Mouse (Mus musculus): ENCODE measurements around the gene Gm20509. TPM values are rescaled to one million over a fixed set of nuclear protein-coding genes. Genes with fewer than 3 reads are reported as not detected.

Gene Gm20509
- total and polyA plus RNA-seq, 2 experiments from 2014 or later = not detected

DNA sequence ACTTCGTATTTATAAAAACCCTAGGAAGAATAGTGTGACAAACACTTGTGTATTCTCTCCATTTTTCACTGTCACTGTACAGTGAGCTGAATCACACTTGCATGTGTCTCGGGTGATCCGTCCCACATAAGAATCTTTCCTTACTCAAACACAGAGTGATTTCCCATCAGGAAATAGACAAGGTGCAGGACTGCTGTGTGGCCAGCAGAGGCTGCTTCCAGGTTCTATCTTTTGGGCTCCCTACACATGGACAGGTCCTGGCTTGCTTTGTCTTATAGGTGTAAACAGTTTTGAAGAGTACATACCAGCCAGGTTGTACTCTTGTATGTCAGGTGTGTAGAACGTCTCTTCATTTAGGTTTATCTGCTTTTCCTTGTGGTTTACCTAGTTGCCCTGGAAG, 15.7 kb downstream of the Gm20509 start:
- Histone ChIP-seq H3K36me3 (replicated peaks; ENCODE audit: control insufficient read depth, insufficient read depth, low read length) (peaks cover 58% of the 10 kb centered on the region), H3K9me3 (replicated peaks; ENCODE audit: control insufficient read depth, low read length) (no peaks in the 10 kb centered on the region), H3K4me3 (ENCODE audit: low read depth, low read length) (no peak overlapping the region), H3K9ac (replicated peaks; ENCODE audit: low read depth, low read length) (no peak overlapping the region), H3K27me3 (ENCODE audit: control insufficient read depth, insufficient read depth, low read length) (no peaks in the 10 kb centered on the region), H3K27ac (ENCODE audit: low read depth) (no peak overlapping the region), H3K4me1 (ENCODE audit: control insufficient read depth, insufficient read depth) (peaks cover 6% of the 10 kb centered on the region; the same call in 1 of the 2 replicates), H3K4me2 (ENCODE audit: low read depth, low read length) (no peak overlapping the region)
- ATAC-seq (ENCODE audit: insufficient read depth, low read depth) (no peak), DNase-seq (ENCODE audit: low spot score) (no peak)
- 85% methylated on average over 4 of the region's 4 CpGs for WGBS
- TF ChIP-seq CTCF (IDR thresholded peaks at IDR 0.05; ENCODE audit: low read depth) = peak; percentile 10; the same call in 1 of the 2 replicates
- no peak for TF ChIP-seq EP300 (IDR thresholded peaks at IDR 0.05; ENCODE audit: low read depth)

DNA sequence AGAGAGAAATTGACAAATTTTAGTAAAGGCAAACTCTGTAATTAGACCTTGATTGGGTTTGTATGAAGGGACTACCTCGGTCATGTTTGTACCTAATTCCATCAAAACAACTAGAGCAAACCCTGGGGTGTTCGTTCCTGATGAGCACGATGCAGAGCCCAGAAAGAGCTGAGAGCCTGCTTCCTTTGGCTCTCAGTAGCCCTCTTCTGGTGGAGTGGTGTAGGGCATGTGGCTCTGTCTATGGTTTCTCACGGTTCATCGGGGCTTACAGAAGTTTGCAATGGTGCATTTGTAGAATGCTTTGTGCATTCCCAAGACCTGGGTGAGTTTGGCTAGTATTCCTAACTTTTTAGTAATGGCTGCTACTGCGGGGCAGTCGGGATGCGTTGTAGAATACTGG, 19.5 kb downstream of the Gm20509 start:
- 62% methylated on average over 8 of the region's 8 CpGs for WGBS
- TF ChIP-seq CTCF (IDR thresholded peaks at IDR 0.05; ENCODE audit: low read depth) (peak; percentile 48), EP300 (IDR thresholded peaks at IDR 0.05; ENCODE audit: low read depth) (no peak)
- Histone ChIP-seq H3K4me2 (ENCODE audit: low read depth, low read length) (no peak overlapping the region), H3K27me3 (ENCODE audit: control insufficient read depth, insufficient read depth, low read length) (no peaks in the 10 kb centered on the region), H3K9ac (replicated peaks; ENCODE audit: low read depth, low read length) (no peak overlapping the region), H3K36me3 (replicated peaks; ENCODE audit: control insufficient read depth, insufficient read depth, low read length) (peaks cover 78% of the 10 kb centered on the region), H3K27ac (ENCODE audit: low read depth) (no peak overlapping the region), H3K9me3 (replicated peaks; ENCODE audit: control insufficient read depth, low read length) (no peaks in the 10 kb centered on the region), H3K4me1 (ENCODE audit: control insufficient read depth, insufficient read depth) (no peaks in the 10 kb centered on the region), H3K4me3 (ENCODE audit: low read depth, low read length) (no peak overlapping the region)
- DNase-seq (ENCODE audit: low spot score) (peak; percentile 12), ATAC-seq (ENCODE audit: insufficient read depth, low read depth) (no peak; the same call in 1 of the 2 replicates)

DNA sequence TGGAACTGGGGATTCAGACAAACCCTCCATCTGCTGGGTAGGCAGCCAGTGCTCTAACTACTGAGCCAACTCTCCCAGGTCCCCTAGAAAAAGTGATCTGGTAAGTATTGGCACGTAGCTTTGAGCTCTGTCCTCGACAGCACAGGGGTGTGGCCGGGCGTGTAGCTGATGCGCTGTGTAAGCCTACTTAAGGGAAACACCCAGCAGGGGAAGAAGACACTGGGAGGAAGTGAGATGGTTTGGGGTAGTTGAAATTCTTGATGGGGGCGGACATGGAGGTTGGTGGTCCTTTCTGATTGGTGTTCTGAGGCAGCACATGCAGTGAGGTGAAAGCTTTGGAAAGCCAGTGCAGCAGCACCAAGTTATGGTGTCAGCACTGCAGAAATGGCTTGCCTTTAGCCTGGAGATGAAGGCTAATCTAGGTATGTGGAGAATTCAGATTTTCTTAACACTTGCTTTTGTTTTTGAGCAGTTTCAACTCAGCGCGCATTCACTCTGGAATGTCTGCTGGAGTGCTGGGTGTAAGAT, 22.8 kb downstream of the Gm20509 start:
- H3K4me1 ChIP-seq (ENCODE audit: control insufficient read depth, insufficient read depth) = no peaks in the 10 kb centered on the region
- H3K4me3 ChIP-seq (ENCODE audit: low read depth, low read length) = no peak overlapping the region
- no peak overlapping the region for H3K27ac ChIP-seq (ENCODE audit: low read depth)
- H3K9me3 ChIP-seq (replicated peaks; ENCODE audit: control insufficient read depth, low read length) = no peaks in the 10 kb centered on the region
- WGBS = 77% methylated on average over 8 of the region's 8 CpGs
- TF ChIP-seq EP300 (IDR thresholded peaks at IDR 0.05; ENCODE audit: low read depth) (no peak), CTCF (IDR thresholded peaks at IDR 0.05; ENCODE audit: low read depth) (no peak)
- H3K27me3 ChIP-seq (ENCODE audit: control insufficient read depth, insufficient read depth, low read length) = no peaks in the 10 kb centered on the region
- ATAC-seq (ENCODE audit: insufficient read depth, low read depth) = no peak
- H3K4me2 ChIP-seq (ENCODE audit: low read depth, low read length) = no peak overlapping the region
- no peak for DNase-seq (ENCODE audit: low spot score)
- no peak overlapping the region for H3K9ac ChIP-seq (replicated peaks; ENCODE audit: low read depth, low read length)
- H3K36me3 ChIP-seq (replicated peaks; ENCODE audit: control insufficient read depth, insufficient read depth, low read length) = peaks cover 81% of the 10 kb centered on the region

DNA sequence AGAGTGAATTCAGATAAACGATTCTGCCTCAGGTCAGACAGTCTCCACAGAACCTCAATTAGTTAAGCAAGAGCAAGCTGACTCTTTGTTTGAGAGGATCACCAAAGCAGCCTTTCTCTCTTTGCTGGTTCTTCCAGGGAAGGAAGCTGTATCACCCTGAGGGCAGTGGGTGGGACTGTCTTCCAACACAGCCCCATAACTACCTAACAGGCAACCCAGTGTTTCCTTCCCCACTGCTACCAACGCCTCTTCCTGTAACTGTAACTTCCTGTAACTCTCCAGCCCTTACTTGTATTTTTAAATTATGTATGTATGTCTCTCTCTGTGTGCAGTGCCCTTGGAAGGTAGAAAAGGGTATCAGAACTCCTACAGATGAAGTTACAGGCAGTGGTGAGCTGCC, 25.2 kb downstream of the Gm20509 start:
- Histone ChIP-seq H3K27me3 (ENCODE audit: control insufficient read depth, insufficient read depth, low read length) (no peaks in the 10 kb centered on the region), H3K4me1 (ENCODE audit: control insufficient read depth, insufficient read depth) (no peaks in the 10 kb centered on the region), H3K9ac (replicated peaks; ENCODE audit: low read depth, low read length) (no peak overlapping the region), H3K4me2 (ENCODE audit: low read depth, low read length) (no peak overlapping the region), H3K27ac (ENCODE audit: low read depth) (no peak overlapping the region), H3K4me3 (ENCODE audit: low read depth, low read length) (no peak overlapping the region), H3K9me3 (replicated peaks; ENCODE audit: control insufficient read depth, low read length) (no peaks in the 10 kb centered on the region), H3K36me3 (replicated peaks; ENCODE audit: control insufficient read depth, insufficient read depth, low read length) (peaks cover 60% of the 10 kb centered on the region)
- DNase-seq (ENCODE audit: low spot score) (no peak), ATAC-seq (ENCODE audit: insufficient read depth, low read depth) (no peak)
- TF ChIP-seq EP300 (IDR thresholded peaks at IDR 0.05; ENCODE audit: low read depth) (no peak), CTCF (IDR thresholded peaks at IDR 0.05; ENCODE audit: low read depth) (no peak)
- 70% methylated on average over 2 of the region's 2 CpGs for WGBS

DNA sequence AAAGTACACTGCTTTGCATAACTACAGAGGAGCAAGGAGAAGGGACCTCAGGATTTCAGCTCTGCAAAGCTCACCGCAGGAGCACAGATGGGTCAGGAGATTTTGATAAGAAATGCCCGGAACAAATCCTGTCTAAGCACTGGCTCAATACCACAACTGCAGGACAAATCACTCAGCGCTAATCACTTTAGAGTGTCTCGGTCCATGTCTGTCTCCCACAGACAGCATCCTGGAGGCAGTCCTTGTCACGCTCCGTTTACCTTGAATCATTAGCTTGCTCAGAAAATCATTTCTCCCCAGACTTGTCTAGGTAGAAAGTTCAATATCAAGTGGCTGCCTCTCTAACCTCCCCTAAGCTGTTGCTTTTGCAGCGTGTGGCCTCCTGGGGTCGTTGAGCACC, 27.6 kb downstream of the Gm20509 start:
- no peak for DNase-seq (ENCODE audit: low spot score)
- Histone ChIP-seq H3K4me2 (ENCODE audit: low read depth, low read length) (no peak overlapping the region), H3K9ac (replicated peaks; ENCODE audit: low read depth, low read length) (no peak overlapping the region), H3K27ac (ENCODE audit: low read depth) (no peak overlapping the region), H3K9me3 (replicated peaks; ENCODE audit: control insufficient read depth, low read length) (no peaks in the 10 kb centered on the region), H3K36me3 (replicated peaks; ENCODE audit: control insufficient read depth, insufficient read depth, low read length) (peaks cover 43% of the 10 kb centered on the region), H3K27me3 (ENCODE audit: control insufficient read depth, insufficient read depth, low read length) (no peaks in the 10 kb centered on the region), H3K4me1 (ENCODE audit: control insufficient read depth, insufficient read depth) (no peaks in the 10 kb centered on the region), H3K4me3 (ENCODE audit: low read depth, low read length) (no peak overlapping the region)
- TF ChIP-seq EP300 (IDR thresholded peaks at IDR 0.05; ENCODE audit: low read depth) (no peak), CTCF (IDR thresholded peaks at IDR 0.05; ENCODE audit: low read depth) (no peak)
- ATAC-seq (ENCODE audit: insufficient read depth, low read depth) = no peak
- 78% methylated on average over 8 of the region's 8 CpGs for WGBS

DNA sequence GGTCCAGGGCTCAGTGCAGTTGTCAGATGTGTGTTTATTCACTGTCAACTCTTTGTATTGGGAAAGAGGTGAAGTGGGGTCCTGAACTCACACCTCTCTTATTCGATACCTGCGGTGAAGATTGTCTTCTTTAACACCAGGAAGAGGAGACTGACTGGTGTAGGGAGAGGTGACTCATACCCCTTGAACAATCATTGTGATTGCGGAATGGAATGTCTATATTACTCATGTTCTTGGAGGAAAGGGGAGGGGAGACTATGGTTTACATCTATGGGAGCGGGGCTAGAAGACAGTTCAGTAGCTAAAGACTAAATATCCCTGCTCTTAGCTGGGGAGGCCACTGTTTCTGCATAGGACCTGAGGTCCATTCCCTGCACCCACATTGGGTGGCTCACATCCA, 28.3 kb downstream of the Gm20509 start:
- TF ChIP-seq EP300 (IDR thresholded peaks at IDR 0.05; ENCODE audit: low read depth) (no peak), CTCF (IDR thresholded peaks at IDR 0.05; ENCODE audit: low read depth) (no peak)
- Histone ChIP-seq H3K4me1 (ENCODE audit: control insufficient read depth, insufficient read depth) (no peaks in the 10 kb centered on the region), H3K27ac (ENCODE audit: low read depth) (no peak overlapping the region), H3K27me3 (ENCODE audit: control insufficient read depth, insufficient read depth, low read length) (no peaks in the 10 kb centered on the region), H3K4me2 (ENCODE audit: low read depth, low read length) (no peak overlapping the region), H3K9me3 (replicated peaks; ENCODE audit: control insufficient read depth, low read length) (no peaks in the 10 kb centered on the region), H3K36me3 (replicated peaks; ENCODE audit: control insufficient read depth, insufficient read depth, low read length) (peaks cover 37% of the 10 kb centered on the region), H3K4me3 (ENCODE audit: low read depth, low read length) (no peak overlapping the region), H3K9ac (replicated peaks; ENCODE audit: low read depth, low read length) (no peak overlapping the region)
- ATAC-seq (ENCODE audit: insufficient read depth, low read depth) (no peak), DNase-seq (ENCODE audit: low spot score) (no peak)
- WGBS = 84% methylated on average over 4 of the region's 4 CpGs

Measured in heart, postnatal 0 days (tissue).